Mouse (Mus musculus) lung, adult 18-20 months (tissue): ENCODE measurements around the gene Pbx1.

Experiments used
- DNase-seq, 2 experiments: peaks; one replicate each; pipeline ENCODE4 v3.0.0; 2022; ENCODE audit warnings: mixed read lengths in 2 of 2

Gene Pbx1

DNA sequence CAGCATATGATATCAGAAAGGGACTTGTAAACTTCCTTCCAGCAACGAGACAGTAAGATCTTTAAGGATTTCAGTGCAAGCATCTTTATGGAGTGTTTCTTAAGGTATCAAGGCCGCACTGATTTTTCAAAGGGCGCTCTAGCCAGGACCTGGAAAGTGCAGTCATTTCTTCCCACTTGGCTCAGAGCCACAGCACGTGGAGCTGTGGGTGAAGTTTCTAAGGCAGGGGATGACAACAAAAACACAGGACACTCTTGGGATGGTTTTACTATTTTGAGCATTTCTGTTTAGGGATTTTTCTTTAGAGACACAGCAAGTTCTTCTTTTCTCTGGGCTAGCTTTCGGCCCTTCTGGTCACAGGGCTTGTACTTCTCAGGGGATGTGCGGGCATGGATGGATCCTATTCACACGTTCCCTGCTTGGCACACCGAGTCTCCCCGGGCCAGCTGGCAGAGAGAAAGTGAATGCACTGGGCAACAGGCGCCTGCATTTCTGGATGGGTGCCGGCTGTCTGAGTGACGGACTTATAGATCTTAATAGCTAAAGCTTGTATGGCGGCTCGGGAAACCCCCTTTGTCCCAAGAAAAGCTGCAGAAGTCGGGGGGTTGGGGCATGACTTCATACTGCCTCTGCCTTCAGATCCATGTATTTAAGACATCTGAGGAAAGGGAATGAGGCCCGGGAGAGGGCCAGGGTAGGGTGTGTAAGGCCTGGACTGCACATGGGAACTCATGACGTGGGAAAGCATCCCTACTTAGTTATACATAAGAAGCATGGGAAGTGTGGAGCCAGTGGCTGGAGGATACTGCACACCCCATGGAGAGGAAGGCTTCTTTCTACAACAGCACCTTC, 215.9 kb downstream of the Pbx1 start:
- DNase-seq = no peak

DNA sequence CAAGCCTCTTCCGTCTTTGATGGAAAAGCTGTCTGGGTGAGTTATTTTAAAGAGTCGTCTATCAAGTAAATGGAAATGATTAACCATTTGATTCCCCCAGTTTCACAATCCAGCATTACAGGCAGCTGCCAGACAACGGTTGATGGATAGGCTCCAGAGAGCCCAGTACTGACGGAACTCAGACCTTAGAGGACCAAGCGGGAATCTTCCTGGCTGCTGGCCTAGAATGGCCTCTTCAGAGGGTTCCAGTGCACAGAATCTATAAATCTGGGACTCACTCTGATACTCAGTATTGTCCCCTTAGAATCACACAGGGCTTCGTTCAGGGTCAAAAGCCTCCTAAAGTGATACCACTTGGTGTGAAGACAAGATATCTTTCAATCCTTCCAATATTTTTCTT, 216.6 kb downstream of the Pbx1 start:
- no peak for DNase-seq

DNA sequence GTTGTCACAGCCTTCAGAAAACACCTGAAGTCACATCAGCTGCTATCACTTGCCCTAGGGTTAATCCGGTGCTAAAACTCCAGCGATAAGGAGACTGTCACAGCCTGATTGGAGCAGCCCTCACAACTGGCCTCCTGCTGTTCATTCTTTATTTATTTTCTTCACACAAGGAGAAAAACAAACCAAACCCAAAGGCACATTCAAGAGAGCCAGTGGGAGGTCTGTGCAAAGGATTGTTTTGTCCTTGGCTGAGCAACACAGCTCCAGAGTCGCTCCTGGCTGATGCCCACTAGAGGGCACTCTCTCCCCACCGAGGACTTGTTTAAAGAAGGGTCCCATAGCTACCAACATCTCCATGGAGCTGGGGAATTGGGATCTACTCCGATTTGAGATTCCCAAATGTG, 218.0 kb downstream of the Pbx1 start:
- peak; percentile 56 to 73 for DNase-seq

DNA sequence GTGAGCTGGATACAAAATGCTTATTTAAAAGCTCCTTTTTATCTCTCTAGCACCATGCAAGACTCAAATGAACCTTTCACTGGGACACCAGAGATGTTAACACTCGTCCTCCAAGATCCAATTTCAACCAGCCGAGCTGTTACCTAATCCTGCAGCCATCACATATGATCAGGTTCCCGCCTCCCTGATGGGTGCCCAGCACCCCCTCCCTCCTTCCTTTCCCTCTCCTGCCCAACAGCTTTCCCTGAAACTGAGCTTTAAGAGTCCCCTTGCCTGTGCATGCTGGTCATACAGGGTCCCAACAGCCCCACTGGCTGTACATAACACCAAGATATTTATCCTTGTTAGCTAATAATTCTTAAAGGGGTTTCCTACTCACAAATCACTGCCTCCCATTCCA, 218.5 kb downstream of the Pbx1 start:
- no peak for DNase-seq

DNA sequence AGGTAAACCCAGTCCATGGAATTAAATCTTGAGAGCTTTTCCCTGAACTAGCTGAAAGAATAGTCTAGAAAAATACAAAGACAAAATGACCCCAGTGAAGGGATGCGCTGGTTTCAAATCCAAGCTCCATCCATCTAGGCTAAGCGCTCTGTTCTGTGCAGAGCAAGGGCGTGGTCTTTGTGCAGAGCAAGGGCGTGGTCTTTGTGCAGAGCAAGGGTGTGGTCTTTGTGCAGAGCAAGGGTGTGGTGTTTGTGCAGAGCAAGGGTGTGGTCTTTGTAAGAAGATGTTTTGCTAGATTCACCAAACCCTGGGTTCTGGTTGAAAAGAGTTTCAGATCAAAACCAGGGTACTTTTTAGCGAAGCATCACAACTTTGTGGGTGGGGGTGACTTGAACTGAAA, 221.7 kb downstream of the Pbx1 start:
- no peak for DNase-seq

DNA sequence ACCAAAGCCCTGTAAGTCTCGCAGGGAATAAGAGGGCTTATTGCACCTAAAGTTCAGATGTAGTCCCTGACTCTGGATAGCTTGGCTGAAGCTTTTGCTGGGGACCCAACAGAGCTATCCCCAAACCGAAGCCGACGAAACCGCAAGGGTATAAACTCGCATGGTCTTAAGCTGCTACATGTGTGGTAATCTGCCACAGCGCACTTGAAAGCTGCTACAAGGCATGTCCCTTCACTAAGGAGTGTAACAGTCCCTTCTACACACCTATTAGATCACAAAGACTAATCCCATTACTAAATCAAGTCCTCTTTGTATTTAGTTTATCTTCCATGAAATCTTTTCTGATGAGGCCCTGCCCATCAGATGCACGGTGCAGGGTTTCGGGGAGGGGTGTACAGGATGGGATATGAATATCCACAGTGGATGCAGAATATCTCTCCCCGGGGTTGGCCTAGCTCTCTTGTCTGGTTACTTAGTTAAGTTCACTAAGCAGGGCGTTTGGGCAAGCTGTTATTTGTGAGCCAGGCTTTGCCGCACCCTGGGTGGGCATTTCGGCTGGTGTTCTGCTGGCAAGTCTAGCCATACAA, 231.4 kb downstream of the Pbx1 start:
- no peak for DNase-seq

DNA sequence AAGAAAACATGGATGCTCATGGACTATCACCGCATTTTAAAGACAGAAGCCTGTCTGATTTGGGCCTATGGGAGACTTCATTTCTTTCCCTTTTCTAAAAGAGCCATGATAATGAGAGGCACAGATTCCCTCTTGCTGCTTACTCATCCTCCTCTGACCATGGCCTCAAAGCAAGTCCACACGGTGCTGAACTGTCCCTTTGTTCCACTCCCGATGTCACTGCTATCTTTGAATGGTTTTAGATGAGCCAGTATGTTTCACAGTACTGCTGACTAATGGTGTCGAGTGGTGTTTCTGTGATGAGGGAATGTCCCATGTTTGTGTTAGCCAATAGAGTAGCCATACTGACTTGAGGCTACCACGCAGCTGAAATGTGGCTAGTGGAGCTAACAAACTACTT, 233.8 kb downstream of the Pbx1 start:
- DNase-seq = no peak

DNA sequence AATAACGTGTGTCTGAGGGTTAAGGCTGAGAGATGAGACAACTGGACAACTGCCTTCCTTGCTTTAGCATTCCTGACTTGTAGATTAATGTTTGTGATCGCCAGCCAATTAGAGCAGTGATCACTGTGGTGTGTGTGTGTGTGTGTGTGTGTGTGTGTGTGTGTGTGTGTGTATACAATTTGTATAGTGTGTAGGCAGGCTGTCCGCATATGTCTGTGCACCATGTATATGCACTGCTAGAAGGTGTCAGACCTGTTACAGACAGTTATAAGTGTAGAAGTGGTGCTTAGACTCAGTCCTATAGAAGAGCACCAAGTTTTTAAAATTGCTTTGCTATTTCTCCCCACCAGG, 234.2 kb downstream of the Pbx1 start:
- no peak for DNase-seq

DNA sequence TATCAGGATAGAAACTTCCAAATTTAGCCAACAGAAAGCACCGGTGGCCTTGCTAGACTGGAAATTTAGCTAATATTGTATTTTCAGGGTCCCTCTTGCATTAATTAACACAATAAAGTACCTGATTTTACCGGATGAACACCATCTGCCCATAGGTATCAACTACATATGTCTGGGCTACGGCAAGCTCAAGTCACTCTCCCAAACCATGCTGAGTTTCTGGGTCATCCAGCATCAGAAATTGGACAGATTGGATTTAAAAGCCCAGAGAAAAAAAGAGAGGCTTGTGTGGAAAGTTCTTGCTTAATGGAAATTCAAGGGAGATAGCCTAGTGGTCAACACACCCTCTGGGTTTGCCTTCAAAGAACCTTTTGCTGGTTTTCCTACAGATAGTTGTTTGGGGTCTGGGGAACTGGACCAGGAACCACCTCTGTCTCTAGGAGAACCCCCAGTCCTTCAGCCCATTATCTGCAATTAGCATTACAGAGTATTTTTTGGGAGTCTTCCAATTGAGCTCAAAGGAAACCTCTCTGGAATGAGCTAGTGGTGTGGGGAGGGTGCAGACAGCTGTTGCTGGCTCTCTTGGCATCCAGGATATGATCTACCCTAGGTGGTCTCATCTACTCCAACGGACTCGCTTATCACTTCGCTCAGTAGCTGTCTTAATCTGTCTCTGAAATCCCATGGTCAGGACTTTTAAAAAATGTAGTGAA, 234.7 kb downstream of the Pbx1 start:
- DNase-seq = peak in 1 of 2 experiments; percentile 33

DNA sequence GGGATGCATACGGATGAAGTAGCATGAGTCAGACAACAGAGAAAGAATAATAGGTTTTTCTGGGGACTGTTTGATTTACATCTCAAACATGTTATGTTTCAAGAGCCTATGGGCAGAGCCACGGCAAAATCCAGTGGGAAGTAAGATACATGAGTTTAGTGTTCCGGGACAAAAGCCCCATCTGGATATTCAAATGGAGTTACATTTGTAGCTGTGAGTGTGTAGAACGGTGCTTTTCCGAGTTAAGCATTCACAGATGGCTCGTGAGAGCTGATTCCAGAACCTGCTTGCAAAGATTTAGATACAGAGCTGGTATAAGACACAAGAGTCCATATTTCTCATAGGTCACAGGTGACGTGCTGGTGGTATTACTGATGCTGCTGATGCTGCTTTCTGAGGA, 238.7 kb downstream of the Pbx1 start:
- no peak for DNase-seq

DNA sequence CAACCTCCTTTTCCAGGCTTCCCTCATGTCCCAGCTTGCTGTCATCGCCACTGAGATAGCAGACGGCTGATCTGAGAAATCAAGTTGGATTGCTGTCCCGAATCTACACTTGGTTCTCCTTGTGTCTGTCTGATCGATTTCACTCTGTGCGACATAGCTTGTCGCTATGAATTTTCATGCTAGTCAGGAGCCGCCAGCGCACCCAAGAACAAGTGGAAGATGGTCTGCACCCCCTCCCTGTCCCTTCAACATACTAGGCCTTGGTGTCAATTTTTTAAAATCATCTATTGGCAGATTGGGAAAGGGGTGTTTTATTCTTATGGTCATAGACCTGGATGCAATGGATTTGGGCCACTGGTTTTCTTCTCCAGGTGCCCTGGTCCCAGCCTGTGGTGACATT, 249.3 kb downstream of the Pbx1 start:
- no peak for DNase-seq

DNA sequence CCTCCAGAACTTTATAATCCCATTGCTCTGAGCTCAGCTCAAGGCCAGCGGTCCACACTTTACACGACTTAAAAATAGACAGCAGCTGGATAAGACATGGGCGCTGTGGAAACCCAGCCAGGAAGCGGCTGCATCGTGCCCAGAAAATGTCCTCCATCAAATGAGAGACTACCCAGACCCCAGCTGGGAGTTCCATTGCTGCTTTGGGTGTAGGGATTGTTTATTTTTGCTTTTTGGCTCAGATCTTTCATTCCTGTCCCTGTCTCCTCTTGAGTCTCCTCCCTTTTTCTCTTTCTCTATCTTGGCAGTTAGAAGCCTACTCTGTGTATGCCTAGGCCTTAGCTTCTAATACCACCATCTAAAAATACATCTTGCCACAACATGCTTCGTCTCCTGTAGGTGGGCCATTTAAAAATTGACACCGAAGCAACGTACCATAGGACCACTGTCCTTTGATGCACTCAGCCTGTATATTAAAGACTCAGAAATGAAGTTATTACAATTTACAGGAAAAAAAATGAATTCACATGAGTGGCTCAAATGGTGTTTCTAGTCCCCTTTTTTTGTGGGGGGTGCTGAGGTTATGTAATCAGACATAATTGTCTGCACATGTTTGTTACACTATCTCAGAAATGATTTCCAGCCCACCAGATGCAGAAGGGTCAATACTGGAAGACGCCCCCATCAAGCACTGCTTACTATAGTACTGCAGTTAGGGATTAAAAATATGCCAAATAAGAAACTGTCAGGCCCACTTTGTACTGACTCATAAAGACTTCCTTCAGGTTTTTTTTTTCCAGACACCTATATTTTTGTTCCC, 251.2 kb downstream of the Pbx1 start:
- peak; percentile 52 to 55 for DNase-seq

DNA sequence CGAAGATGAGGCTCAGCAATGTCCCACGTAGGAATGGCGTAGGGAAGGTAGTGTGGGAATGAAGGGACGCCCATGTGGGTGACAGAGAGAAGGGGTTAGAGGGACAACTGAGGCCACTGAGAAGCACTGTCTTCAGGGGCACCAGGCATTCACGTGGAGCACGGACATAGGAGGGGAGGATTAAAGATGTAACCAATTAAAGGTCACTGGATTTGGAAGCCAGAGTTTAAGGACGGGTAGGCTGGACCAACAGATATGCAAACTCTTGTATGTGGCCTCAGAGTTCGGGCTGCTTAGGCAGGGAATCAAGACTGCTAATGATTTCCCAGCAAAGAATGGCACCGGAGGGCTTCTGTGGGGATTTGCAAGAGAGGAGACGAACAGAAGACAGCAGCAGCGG, 252.4 kb downstream of the Pbx1 start:
- DNase-seq = no peak

DNA sequence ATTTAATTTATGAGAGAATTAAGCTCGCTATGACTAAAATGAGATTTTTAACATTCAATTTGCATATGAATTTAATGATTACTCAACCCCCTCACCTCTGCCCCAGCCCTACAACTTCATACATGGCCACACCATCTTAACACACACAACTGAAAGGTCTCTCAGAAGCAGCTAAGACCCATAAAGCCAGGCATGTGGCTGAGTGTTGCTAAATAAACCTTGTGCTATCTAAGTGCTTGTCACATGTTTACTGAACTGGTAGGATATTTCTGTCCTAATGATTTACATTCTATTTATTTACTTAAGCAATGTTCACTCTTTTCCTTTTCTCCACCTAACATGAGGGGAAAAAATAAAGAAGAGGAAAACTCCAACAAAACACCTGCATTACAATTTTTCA, 253.5 kb downstream of the Pbx1 start:
- no peak for DNase-seq

DNA sequence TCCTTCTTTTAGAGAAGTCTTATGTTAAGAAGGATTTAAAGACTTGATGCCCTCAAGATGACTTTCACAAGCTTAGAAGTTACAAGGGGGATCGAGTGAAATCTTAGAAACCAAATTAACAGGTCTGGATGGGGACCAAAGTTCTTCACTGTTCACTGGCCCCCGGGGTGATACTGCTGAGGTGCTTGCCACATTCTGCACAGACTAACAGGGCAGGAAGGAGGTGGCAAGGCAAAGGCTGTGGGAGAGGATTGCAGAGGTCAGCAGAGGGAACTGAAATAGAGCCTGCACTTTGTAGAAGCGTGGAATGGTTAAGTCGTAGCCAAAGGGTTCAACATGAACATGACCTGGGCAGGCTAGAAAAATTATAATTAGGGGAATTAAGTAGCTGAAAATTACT, 256.5 kb downstream of the Pbx1 start:
- no peak for DNase-seq

DNA sequence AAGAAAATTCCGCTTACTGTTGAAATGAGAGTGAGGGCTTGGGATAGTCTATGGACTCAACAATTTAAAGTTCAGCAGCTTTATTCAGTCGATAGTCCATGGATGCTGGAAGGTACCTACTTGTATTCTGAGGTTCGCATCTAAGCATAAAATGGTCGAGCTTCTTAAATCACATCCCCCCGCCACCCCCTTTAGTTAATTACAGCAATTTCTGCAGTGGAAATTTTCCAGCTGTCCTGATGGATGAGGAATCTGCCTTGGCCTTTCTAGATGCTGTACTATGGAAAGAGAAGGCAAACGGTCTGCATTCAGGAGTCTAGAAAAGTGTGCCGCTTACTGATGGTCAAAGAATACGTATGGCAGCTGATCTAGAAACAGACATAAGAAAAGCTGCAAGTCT, 262.3 kb downstream of the Pbx1 start:
- DNase-seq = no peak

DNA sequence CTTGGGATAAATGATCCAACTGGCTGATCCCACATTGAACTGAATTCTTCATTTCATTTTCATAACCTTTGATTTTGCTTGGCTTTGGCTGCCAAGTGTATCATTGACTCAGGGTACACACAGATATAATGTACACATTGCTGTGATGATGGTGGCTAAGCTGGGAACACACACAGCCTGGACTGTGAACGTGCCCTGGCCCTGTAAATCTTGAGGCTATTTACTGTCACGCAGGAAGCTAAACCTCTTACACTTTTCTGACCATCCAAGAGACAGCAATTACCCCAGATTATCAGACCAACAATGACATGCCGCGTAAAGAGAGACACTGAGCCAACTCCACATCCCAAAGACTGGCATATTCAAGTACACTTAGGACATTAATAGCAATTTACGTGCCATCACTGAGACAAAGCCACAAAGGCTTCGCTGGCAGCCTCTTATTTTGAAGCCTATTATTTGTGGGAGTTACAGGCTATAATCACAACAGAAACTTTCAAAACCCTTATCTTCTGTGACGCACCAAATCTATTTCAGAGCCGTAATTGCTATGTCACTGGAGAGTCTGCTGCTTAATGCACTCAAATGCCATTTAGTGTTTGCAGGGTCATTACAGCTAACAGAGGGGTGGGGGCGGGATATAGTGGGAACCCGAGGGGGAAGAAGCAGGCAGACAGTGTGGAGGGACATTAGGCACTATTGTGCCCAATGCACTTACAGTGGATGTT, 262.9 kb downstream of the Pbx1 start:
- DNase-seq = no peak

DNA sequence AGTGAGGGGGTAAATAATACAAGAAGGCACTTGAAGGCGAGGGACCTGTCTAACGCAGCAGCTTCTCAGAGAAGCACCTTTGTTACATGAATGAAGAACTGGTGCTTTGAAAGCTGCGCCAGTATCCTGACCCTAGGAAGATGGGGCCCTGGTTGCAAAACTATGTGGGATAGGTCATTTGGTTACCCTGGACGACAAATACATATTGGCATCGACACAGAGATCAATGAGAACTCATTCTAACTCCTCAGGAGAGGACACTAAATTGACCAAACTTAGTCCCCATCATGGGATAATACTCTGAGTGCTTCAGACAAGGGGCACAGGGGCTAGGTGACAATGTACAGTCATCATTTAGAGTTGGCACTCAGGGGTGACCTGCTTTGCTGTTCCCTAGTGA, 264.3 kb downstream of the Pbx1 start:
- DNase-seq = no peak

DNA sequence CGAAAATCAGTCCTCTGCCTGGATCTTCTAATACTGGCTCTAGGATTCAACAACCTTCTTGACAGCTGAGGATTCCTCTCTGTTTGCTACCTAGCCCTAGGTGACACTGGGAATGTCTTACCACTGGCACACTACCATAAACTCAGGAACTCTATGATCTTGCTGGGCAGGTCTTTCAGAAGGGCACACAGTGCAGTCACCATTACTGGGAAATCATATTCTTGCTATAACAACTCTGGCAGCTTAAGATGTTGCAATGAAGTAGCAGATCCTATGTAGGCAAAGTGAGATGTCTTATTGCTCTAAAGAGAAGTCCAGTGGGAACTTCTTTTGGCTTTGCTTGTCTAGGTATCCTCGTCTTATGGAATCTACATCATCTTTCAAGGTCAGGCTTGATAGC, 265.2 kb downstream of the Pbx1 start:
- DNase-seq = no peak

DNA sequence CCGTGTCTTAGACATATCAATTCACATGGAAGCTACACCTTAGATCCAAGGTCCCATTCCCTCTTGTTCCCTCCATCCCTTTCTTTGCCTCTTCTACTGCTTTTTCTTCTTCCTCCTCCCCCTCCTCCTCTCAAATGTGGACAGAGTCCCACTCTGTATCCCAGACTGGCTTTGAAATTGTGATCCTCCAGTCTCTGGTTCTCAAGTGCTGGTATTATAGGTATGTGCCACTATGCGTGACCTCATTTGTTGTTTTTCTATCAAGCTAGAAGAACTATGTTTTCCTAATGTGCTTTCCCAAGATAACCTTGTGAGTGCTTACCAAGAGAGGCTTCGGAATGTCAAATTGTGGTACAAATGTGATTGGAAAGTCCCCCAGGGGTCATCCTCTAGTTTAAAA, 267.1 kb downstream of the Pbx1 start:
- DNase-seq = no peak

DNA sequence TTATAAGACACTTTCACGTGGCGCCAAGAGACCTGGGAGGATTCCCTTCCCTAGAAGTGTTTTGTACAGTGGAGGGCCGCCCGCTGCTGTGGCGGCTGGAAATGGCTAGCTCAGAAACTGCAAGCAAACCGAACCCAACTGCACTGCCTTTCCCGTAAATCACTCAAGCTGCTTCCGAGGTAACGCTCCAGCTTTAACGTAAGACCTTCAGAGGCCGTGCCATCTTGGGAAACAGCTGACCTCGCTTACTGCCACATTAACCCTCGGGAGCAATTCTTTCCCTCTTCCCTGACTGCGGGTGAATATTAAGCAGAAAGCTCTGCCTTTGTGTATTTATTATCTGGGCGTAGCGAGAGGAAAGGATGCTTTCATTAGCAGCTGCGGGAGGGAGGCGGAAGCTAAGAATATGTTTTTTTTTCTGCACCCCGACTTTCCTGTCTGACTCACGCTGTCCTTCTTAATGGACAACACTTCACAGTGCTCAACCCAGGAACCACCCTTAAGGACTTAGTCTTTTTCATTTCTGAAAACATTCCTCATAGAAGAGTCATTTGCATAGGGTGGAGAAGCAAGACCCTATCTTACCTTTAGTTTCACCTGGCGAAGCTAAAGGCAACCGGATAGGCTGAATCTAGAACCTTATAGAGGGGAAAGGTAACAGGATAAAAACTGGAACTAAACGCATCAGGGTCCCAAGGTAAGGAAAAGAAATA, 268.4 kb downstream of the Pbx1 start:
- no peak for DNase-seq

DNA sequence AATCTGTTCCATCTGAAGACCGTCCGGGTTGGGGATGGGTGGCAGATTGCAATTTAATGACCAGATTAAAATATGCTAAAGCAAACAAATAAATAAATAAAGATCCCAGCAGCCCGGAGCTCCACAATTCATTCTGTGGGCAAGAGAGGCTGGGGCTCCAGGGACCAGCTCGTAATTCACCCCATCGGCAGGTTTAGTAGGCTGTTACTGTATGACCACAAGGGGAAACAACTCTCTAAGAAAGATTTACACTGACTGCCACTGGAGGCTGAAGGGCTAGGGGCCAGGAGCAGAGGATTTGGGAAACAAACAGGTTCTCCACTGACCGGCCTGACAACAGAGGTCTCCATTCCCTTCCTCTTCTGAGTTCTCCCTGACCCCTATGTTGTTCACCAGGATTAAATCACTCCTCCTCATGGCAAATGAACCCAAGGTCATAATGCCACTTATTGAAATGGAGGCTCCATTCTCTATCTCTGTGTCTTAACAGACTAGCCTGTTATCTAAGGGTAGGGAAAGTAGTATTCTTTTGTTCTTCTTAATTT, 292.9 kb downstream of the Pbx1 start:
- DNase-seq = no peak
